ENCODE assay signal across 8 mouse cellular contexts in the genomic region with DNA sequence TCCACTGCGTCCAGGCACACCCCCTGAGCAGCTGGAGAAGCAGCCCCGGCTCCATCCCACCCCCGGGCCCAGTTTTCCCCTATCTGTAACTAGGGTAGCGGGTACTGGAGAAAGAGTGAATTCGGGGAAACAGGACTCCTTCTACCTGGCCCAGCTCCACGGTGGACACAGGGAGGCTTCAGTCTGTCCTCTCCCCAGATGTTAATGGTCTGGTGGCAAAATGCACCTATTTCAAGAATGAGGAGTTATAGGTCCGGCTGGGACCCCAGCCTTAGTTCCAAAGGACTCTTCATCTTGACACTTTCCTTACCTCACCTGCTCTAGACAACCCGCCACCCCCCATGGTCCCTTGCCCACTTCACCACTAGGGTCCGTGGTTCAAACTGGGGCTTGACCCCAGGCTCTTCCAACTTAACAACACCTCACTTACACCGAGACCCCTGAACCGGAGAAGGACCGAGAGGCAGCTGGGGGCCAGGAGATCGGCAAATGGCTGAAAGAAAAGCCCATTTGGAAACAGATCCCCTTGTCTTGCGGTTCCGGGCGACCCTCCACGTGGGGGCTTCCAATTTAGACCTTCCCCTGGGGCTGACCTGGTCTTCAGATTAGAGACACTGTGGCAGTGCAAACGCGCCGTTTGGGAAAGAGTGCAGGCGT. TPM values are rescaled to one million over a fixed set of nuclear protein-coding genes. Genes with fewer than 3 reads are reported as not detected.
DNase-seq lines count a peak whose midpoint lies in the region; ATAC-seq and TF ChIP-seq lines count a peak whose summit lies in the region.

No protein-coding gene starts in this region.

- H3K27me3 ChIP-seq in liver, adult 2 months (ENCODE audit: control insufficient read depth, insufficient read depth, low read length) = no peaks in the 10 kb centered on the region; the same call in 1 of the 2 replicates
- peaks cover 54% of the 10 kb centered on the region for H3K27me3 ChIP-seq in forebrain, embryonic 13.5 days
- no peaks in the 10 kb centered on the region for H3K27me3 ChIP-seq in limb, embryonic 11.5 days (ENCODE audit: control insufficient read depth, insufficient read depth, low read length)
- H3K27me3 ChIP-seq in neural tube, embryonic 14.5 days (ENCODE audit: control insufficient read depth, insufficient read depth, low read length) = peaks cover 3% of the 10 kb centered on the region; the same call in 1 of the 2 replicates

- no peak for ATAC-seq in forebrain, embryonic 13.5 days
- no peak for ATAC-seq in limb, embryonic 11.5 days (ENCODE audit: insufficient number of reproducible peaks, low FRiP score, low TSS enrichment, low read depth)
- ATAC-seq in neural tube, embryonic 14.5 days (ENCODE audit: low read depth) = no peak

- 9% methylated on average over 21 of the region's 21 CpGs for WGBS in liver, adult 2 months
- 8% methylated on average over 21 of the region's 21 CpGs for WGBS in forebrain, embryonic 13.5 days
- under 1% methylated on average over 21 of the region's 21 CpGs for WGBS in limb, embryonic 11.5 days
- 3% methylated on average over 21 of the region's 21 CpGs for WGBS in neural tube, embryonic 14.5 days

- TF ChIP-seq POLR2A in liver, adult 2 months (IDR thresholded peaks at IDR 0.05; ENCODE audit: extremely low read depth, insufficient read depth, low read length) = no peak

- no peaks in the 10 kb centered on the region for H3K36me3 ChIP-seq in liver, adult 2 months (ENCODE audit: control insufficient read depth, insufficient read depth, low read length)
- H3K36me3 ChIP-seq in forebrain, embryonic 13.5 days (ENCODE audit: poor library complexity, severe bottlenecking) = peaks cover 12% of the 10 kb centered on the region
- H3K36me3 ChIP-seq in limb, embryonic 11.5 days (ENCODE audit: control insufficient read depth, insufficient read depth, low read length) = peaks cover 5% of the 10 kb centered on the region
- H3K36me3 ChIP-seq in neural tube, embryonic 14.5 days (ENCODE audit: control insufficient read depth, insufficient read depth, low read length) = 0 out of 2 replicates have a peak, but pooled peaks cover 3% of the 10 kb centered on the region

- H3K9me3 ChIP-seq in forebrain, embryonic 13.5 days (replicated peaks) = no peaks in the 10 kb centered on the region
- H3K9me3 ChIP-seq in limb, embryonic 11.5 days (ENCODE audit: control insufficient read depth, low read length) = no peaks in the 10 kb centered on the region
- no peaks in the 10 kb centered on the region for H3K9me3 ChIP-seq in neural tube, embryonic 14.5 days (ENCODE audit: control insufficient read depth, low read length)

- intact Hi-C loops in left cerebral cortex, postnatal 4 days (cut with DNase I) = no loop called here

- no peak for TF ChIP-seq CTCF in liver, adult 2 months (IDR thresholded peaks at IDR 0.05; ENCODE audit: low read depth, low read length)

- H3K4me3 ChIP-seq in liver, adult 2 months (ENCODE audit: insufficient read depth, low read depth, low read length) = peak overlapping the region; percentile 73
- peak overlapping the region; percentile 65 for H3K4me3 ChIP-seq in forebrain, embryonic 13.5 days
- peak overlapping the region; percentile 94 for H3K4me3 ChIP-seq in limb, embryonic 11.5 days (ENCODE audit: low read depth, low read length)
- peak overlapping the region; percentile 79 for H3K4me3 ChIP-seq in neural tube, embryonic 14.5 days (ENCODE audit: low read depth, low read length)

- no peak for DNase-seq in liver, adult 2 months (ENCODE audit: extremely low read depth, low read depth, low spot score)
- DNase-seq in liver = no peak
- DNase-seq in limb, embryonic 11.5 days (ENCODE audit: low spot score) = no peak
- no peak for DNase-seq in left cerebral cortex, adult 18-20 months (ENCODE audit: low spot score in 2 of 2)
- DNase-seq in left cerebral cortex, postnatal 4 days = no peak
- no peak for DNase-seq in kidney, postnatal 36 days

- no peaks in the 10 kb centered on the region for H3K79me2 ChIP-seq in liver, adult 2 months (ENCODE audit: control insufficient read depth, insufficient read depth, low read length)

- no peak overlapping the region for H3K27ac ChIP-seq in liver, adult 2 months (replicated peaks; ENCODE audit: insufficient read depth, low read depth, low read length)
- H3K27ac ChIP-seq in forebrain, embryonic 13.5 days = peak overlapping the region; percentile 78
- peak overlapping the region; percentile 94 for H3K27ac ChIP-seq in limb, embryonic 11.5 days (replicated peaks; ENCODE audit: low read depth, low read length)
- peak overlapping the region; percentile 82 for H3K27ac ChIP-seq in neural tube, embryonic 14.5 days (ENCODE audit: low read depth, low read length)

- H3K4me1 ChIP-seq in liver, adult 2 months (ENCODE audit: control insufficient read depth, insufficient read depth, low read length) = peaks cover 2% of the 10 kb centered on the region; the same call in 1 of the 2 replicates
- H3K4me1 ChIP-seq in forebrain, embryonic 13.5 days = peaks cover 57% of the 10 kb centered on the region
- peaks cover 49% of the 10 kb centered on the region for H3K4me1 ChIP-seq in limb, embryonic 11.5 days (ENCODE audit: control insufficient read depth, insufficient read depth, low read length)
- peaks cover 17% of the 10 kb centered on the region for H3K4me1 ChIP-seq in neural tube, embryonic 14.5 days (ENCODE audit: control insufficient read depth, insufficient read depth, low read length)

- H3K4me2 ChIP-seq in forebrain, embryonic 13.5 days = peak overlapping the region; percentile 86
- peak overlapping the region; percentile 93 for H3K4me2 ChIP-seq in limb, embryonic 11.5 days (ENCODE audit: low read depth, severe bottlenecking)
- peak overlapping the region; percentile 88 for H3K4me2 ChIP-seq in neural tube, embryonic 14.5 days (ENCODE audit: low read depth, low read length)

- peak overlapping the region; percentile 83 for H3K9ac ChIP-seq in liver, adult 2 months (ENCODE audit: low read depth, low read length)
- H3K9ac ChIP-seq in forebrain, embryonic 13.5 days = peak overlapping the region; percentile 80
- peak overlapping the region; percentile 98 for H3K9ac ChIP-seq in limb, embryonic 11.5 days (ENCODE audit: low read length)
- H3K9ac ChIP-seq in neural tube, embryonic 14.5 days (replicated peaks; ENCODE audit: low read depth, low read length) = peak overlapping the region; percentile 88

RNA-seq across cellular contexts. Expression of a gene that starts 1.7 kb away (rescaled TPM):
- total RNA-seq in liver, adult 2 months (2014; rRNA removed) = 3.5 and 4.6 TPM in 2 replicates
- polyA plus RNA-seq in liver, adult 2 months (2012; rRNA removed) = 6.7 and 8.9 TPM in 2 replicates
- 6.8 and 7.7 TPM in 2 replicates for polyA plus RNA-seq in forebrain, embryonic 13.5 days (2015; fragmentation: Nextera tagmentation; extraction: Ambion mirVana)
- 27.4 and 32.5 TPM in 2 replicates for polyA plus RNA-seq in limb, embryonic 11.5 days (2014; fragmentation: Nextera tagmentation; extraction: Ambion mirVana)
- 17.0 and 18.7 TPM in 2 replicates for polyA plus RNA-seq in neural tube, embryonic 14.5 days (2014; fragmentation: Nextera tagmentation; extraction: Ambion mirVana)
- 10 to 100 TPM; 13.1 to 13.9 TPM for total RNA-seq in left cerebral cortex, adult 18-20 months (2021)
- 10 to 100 TPM; 44.6 to 52.6 TPM for total RNA-seq in left cerebral cortex, postnatal 4 days (2021)

RNA-seq across cellular contexts. Expression of a gene that starts 29.1 kb away (rescaled TPM):
- total RNA-seq in liver, adult 2 months (2014; rRNA removed) = 3.2 and 6.3 TPM in 2 replicates
- polyA plus RNA-seq in liver, adult 2 months (2012; rRNA removed) = 5.5 and 7.1 TPM in 2 replicates
- 1.3 and 1.8 TPM in 2 replicates for polyA plus RNA-seq in forebrain, embryonic 13.5 days (2015; fragmentation: Nextera tagmentation; extraction: Ambion mirVana)
- 1.7 and 1.8 TPM in 2 replicates for polyA plus RNA-seq in limb, embryonic 11.5 days (2014; fragmentation: Nextera tagmentation; extraction: Ambion mirVana)
- 1.4 and 2.7 TPM in 2 replicates for polyA plus RNA-seq in neural tube, embryonic 14.5 days (2014; fragmentation: Nextera tagmentation; extraction: Ambion mirVana)
- under 1 TPM; 0.35 to 0.73 TPM for total RNA-seq in left cerebral cortex, adult 18-20 months (2021)
- total RNA-seq in left cerebral cortex, postnatal 4 days (2021) = 1 to 10 TPM in 1 of 2 experiments, under 1 TPM in 1; 0.30 to 1.1 TPM

RNA-seq across cellular contexts. Expression of a gene that starts 39.2 kb away (rescaled TPM):
- total RNA-seq in liver, adult 2 months (2014; rRNA removed) = 982 and 1,378 TPM in 2 replicates
- 3,567 and 4,585 TPM in 2 replicates for polyA plus RNA-seq in liver, adult 2 months (2012; rRNA removed)
- 14.3 and 14.6 TPM in 2 replicates for polyA plus RNA-seq in forebrain, embryonic 13.5 days (2015; fragmentation: Nextera tagmentation; extraction: Ambion mirVana)
- polyA plus RNA-seq in limb, embryonic 11.5 days (2014; fragmentation: Nextera tagmentation; extraction: Ambion mirVana) = 3.4 and 4.1 TPM in 2 replicates
- polyA plus RNA-seq in neural tube, embryonic 14.5 days (2014; fragmentation: Nextera tagmentation; extraction: Ambion mirVana) = 31.3 and 36.6 TPM in 2 replicates
- 10 to 100 TPM; 66.6 to 84.4 TPM for total RNA-seq in left cerebral cortex, adult 18-20 months (2021)
- total RNA-seq in left cerebral cortex, postnatal 4 days (2021) = 10 to 100 TPM; 65.0 to 68.4 TPM

Comparison
In these comparisons a context has a peak if more than half of its experiments do, and no peak if none do; other contexts are left out.
1. RNA of a gene that starts 39.2 kb away (polyA plus RNA-seq): 3,567 to 4,585 TPM in liver, adult 2 months; 31.3 to 36.6 TPM in neural tube, embryonic 14.5 days, 14.3 to 14.6 TPM in forebrain, embryonic 13.5 days and 3.4 to 4.1 TPM in limb, embryonic 11.5 days; every median in the first group is over 10 times any median in the second.
2. Peak in every context shown above with its lines, with median percentiles within 50 percentile points of each other: H3K4me3 ChIP-seq, H3K9ac ChIP-seq and H3K4me2 ChIP-seq.